Mouse (Mus musculus) kidney, adult 2 months (tissue): ENCODE data around the gene Klhl8. TPM values are rescaled to one million over a fixed set of nuclear protein-coding genes. Genes with fewer than 3 reads are reported as not detected.

ENCODE experiments used
- DNase-seq: peaks from one replicate; pipeline ENCODE4 v3.0.0; 2021
- H3K27ac ChIP-seq: fragments of 200-500 bp; 2 replicates; pipeline ENCODE4 v1.5.1; 2012; ENCODE audit warnings: low read depth, low read length, control low read depth, inconsistent platforms; ENCODE audit not compliant: insufficient read depth
- H3K27me3 ChIP-seq: fragments of 200-500 bp; replicated peaks from 2 replicates; pipeline ENCODE4 v1.6.1; 2012; ENCODE audit warnings: mild to moderate bottlenecking, moderate library complexity, low read length, inconsistent platforms; ENCODE audit not compliant: control insufficient read depth, insufficient read depth
- H3K36me3 ChIP-seq: fragments of 200-500 bp; 2 replicates; pipeline ENCODE4 v1.6.1; 2012; ENCODE audit warnings: mild to moderate bottlenecking, moderate library complexity, low read length, inconsistent platforms; ENCODE audit not compliant: control insufficient read depth, insufficient read depth
- H3K4me1 ChIP-seq: fragments of 200-500 bp; 2 replicates; pipeline ENCODE4 v1.6.1; 2011; ENCODE audit warnings: low read length; ENCODE audit not compliant: control insufficient read depth, insufficient read depth
- H3K4me3 ChIP-seq: fragments of 200-500 bp; 2 replicates; pipeline ENCODE4 v1.5.1; 2011; ENCODE audit warnings: mild to moderate bottlenecking, low read depth, low read length, control low read depth; ENCODE audit not compliant: insufficient read depth
- CTCF ChIP-seq: fragments of 200-500 bp; conservative IDR thresholded peaks from 2 replicates; pipeline ENCODE4 v1.5.1; 2011; ENCODE audit warnings: low read depth, mild to moderate bottlenecking, control low read depth, low read length, moderate library complexity, mixed read lengths; ENCODE audit not compliant: insufficient read depth, insufficient read length
- POLR2A ChIP-seq: fragments of 200-500 bp; IDR thresholded peaks from one replicate; pipeline ENCODE4 v1.6.1; 2011; ENCODE audit warnings: low read depth, low read length, control low read depth
- WGBS: fragments of 180-500 bp; shearing (Covaris S2); methylation state at CpG from one replicate; pipeline ENCODE4 v1.1.7; 2018; 5-methylcytosine and 5-hydroxymethylcytosine counted together
- polyA plus RNA-seq: library from polyadenylated mRNA; depleted of rRNA; stranded (reverse); fragments of >200 nt; gene quantifications from 2 replicates; pipeline ENCODE4 v1.2.3, GENCODE M21; 2012

The Klhl8 gene
- polyA plus RNA-seq, 1 experiment = 5.6 TPM

DNA sequence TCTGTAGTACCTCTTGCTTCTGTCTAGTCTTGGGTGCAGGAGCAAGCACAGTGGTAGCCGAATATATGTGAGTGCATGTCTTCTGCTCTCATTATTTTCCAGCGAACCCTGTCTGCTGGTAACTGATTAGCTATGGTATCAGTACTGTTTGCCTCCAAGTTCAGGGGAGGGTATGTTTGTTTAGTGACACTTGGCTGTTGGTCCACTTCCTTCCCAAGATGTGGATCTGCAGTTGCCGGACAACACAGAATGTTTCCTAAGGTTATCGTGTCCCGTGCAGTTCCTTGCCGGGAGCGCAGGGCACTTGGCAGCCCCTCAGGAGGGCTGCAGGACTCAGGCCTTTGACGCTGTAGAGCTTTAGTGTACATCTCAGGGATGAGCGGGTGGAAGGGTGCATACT lies 90.0 kb downstream of the Klhl8 start:
- Histone ChIP-seq H3K4me1 (peaks cover 16% of the 10 kb centered on the region), H3K36me3 (no peaks in the 10 kb centered on the region), H3K4me3 (no peak overlapping the region), H3K27ac (peak overlapping the region; percentile 37; the same call in 1 of the 2 replicates), H3K27me3 (no peaks in the 10 kb centered on the region)
- peak; percentile 52 for DNase-seq
- WGBS = 21% methylated on average over 9 of the region's 9 CpGs
- no peak for TF ChIP-seq POLR2A
- TF ChIP-seq CTCF = no peak

DNA sequence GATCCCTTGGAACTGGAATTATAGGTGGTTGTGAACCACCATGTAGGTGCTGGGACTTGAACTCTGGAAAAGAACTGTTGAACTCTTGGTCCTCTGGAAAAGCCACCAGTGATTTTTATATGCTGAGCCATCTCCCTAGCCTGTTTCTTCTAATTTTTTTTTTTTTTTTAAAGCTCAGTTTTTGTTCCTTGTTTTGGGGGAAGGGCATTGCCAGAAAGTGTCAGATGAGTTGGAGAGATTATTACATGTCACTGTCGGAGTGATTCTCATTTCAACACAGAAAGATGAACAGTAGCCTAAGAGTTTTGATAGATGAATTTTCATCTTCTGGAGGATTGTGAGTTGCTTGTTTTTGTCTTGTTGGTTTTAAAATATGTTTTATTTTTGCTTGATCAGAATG lies 91.4 kb downstream of the Klhl8 start:
- peaks cover 23% of the 10 kb centered on the region for H3K4me1 ChIP-seq
- H3K36me3 ChIP-seq = no peaks in the 10 kb centered on the region
- no peak for DNase-seq
- no peak overlapping the region for H3K27ac ChIP-seq
- H3K4me3 ChIP-seq = no peak overlapping the region
- 84% methylated on average over 1 of the region's 1 CpGs for WGBS
- no peaks in the 10 kb centered on the region for H3K27me3 ChIP-seq
- TF ChIP-seq POLR2A = no peak
- TF ChIP-seq CTCF = no peak

DNA sequence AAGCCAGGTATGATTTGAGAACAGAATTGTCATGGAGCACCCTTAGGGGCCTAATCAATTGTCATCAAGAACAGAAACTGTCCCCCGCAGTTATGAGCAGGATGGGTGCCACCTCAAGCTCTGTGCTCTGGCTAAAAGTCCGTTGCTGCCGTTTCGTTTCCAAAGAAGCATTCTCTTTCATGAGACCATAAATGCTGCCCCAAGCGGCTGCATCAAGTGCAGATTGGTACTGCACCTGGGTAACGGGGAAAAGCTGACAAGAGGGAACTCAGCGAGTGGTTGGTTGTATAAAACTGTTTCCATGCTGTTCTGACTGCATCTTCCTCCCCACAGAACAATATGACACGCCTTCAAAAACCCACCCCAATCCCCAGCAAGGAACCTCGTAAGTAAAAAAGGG lies 92.5 kb downstream of the Klhl8 start:
- Histone ChIP-seq H3K4me3 (no peak overlapping the region), H3K27ac (no peak overlapping the region), H3K27me3 (no peaks in the 10 kb centered on the region), H3K36me3 (no peaks in the 10 kb centered on the region), H3K4me1 (peaks cover 34% of the 10 kb centered on the region)
- DNase-seq = no peak
- TF ChIP-seq POLR2A (no peak), CTCF (no peak)
- WGBS = 90% methylated on average over 9 of the region's 9 CpGs

DNA sequence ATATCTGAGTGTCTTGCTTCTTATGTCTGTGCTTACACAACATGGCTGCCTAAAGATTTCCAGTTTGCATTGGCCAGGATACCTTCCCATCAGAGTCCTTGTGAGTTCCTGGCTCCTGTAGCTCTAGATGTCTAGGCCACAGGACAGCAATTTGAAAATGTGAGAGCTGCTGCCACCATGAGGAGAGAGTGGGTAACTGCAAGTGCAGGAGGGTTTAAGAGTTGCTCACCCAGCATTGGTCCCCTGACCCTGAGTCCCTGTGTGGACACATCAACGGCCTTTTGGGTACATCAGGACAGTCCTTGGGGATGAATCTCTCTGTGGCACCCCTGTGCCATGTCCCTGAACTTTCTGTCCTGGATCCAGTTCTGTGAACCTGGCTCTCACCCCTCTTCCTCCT lies 93.3 kb downstream of the Klhl8 start:
- no peak overlapping the region for H3K27ac ChIP-seq
- H3K4me3 ChIP-seq = no peak overlapping the region
- H3K27me3 ChIP-seq = no peaks in the 10 kb centered on the region
- TF ChIP-seq CTCF = peak; percentile 98
- TF ChIP-seq POLR2A = no peak
- WGBS = 12% methylated on average over 1 of the region's 1 CpGs
- H3K36me3 ChIP-seq = no peaks in the 10 kb centered on the region
- peak; percentile 88 for DNase-seq
- H3K4me1 ChIP-seq = peaks cover 42% of the 10 kb centered on the region

DNA sequence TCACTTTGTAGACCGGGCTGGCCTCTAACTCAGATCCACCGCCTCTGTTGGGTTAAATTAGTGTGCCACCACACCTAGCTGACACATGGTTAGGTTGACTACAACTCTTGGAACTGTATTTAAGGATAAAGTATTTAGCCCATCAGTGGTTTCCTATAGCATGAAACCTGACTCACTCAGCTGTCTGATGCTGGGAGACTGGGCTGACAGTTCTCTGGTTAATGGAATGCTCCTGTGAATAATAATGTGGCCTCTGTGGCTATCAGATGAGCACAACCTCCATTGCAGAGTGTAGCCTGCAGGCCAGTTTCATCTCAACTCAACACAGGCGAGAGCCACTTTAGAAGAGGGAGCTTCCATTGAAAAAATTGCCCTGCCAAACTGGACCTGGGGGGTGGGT lies 94.3 kb downstream of the Klhl8 start:
- no peak for DNase-seq
- Histone ChIP-seq H3K4me3 (no peak overlapping the region), H3K4me1 (peaks cover 46% of the 10 kb centered on the region), H3K27me3 (no peaks in the 10 kb centered on the region), H3K36me3 (no peaks in the 10 kb centered on the region), H3K27ac (no peak overlapping the region)
- 94% methylated on average over 3 of the region's 3 CpGs for WGBS
- TF ChIP-seq POLR2A (no peak), CTCF (no peak)

DNA sequence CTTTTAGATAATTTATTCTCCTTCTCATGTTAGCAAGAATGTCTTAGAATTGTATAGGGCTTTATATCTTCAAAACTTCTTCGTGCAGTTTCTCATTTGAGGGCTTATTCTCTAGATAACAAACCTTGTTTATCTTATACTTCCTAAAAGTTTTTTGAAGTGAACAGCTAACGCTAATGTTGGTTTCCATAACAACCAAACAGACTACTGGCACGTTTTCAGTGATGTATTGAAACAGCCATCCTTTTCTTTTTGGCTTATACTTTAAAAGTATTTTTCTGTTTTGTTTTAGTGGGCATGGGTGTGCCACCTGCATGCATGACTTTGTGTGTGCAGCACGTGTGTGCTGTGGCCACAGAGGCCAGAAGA lies 95.8 kb downstream of the Klhl8 start:
- TF ChIP-seq CTCF = no peak
- no peak for TF ChIP-seq POLR2A
- H3K4me1 ChIP-seq = peaks cover 43% of the 10 kb centered on the region
- no peak overlapping the region for H3K27ac ChIP-seq
- DNase-seq = no peak
- WGBS = 43% methylated on average over 4 of the region's 4 CpGs
- no peaks in the 10 kb centered on the region for H3K27me3 ChIP-seq
- H3K4me3 ChIP-seq = no peak overlapping the region
- H3K36me3 ChIP-seq = no peaks in the 10 kb centered on the region

DNA sequence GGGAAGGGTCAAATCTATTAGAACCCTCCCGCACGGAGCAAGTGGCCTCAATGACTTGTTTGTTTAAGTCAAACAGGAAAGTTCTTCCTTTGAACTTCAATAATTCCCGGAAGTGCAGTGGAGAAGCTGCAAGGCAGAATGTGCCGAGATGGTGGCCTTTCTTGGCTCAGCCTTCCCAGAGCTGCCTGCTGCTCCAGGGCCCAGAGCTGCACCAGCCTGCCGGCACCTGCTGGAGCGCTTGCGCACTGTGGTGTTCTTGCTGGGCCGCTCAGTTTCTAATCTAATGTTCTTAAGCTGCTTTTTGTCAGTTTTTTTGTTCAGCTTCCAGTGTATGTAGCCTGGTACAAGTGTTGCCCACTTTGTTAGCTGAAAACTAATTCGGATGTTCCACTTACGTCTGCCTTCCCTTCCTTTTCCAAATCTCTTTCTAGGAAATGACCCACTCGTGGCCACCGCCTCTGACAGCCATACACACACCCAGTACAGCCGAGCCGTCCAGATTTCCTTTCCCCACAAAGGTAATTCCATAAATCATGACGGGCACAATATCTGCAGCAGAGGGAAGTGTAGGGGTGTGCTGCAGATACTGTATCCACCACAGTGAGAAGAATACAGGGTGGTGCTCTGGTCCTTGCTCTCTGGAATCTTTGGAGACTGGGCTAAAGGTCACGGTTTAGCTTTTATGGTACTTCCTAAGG lies 96.4 kb downstream of the Klhl8 start:
- 34% methylated on average over 16 of the region's 16 CpGs for WGBS
- no peak overlapping the region for H3K4me3 ChIP-seq
- TF ChIP-seq CTCF = no peak
- no peak for TF ChIP-seq POLR2A
- H3K27ac ChIP-seq = peak overlapping the region; percentile 34
- H3K27me3 ChIP-seq = no peaks in the 10 kb centered on the region
- H3K4me1 ChIP-seq = peaks cover 40% of the 10 kb centered on the region
- DNase-seq = peak; percentile 56
- no peaks in the 10 kb centered on the region for H3K36me3 ChIP-seq
